Mouse (Mus musculus): ENCODE measurements around the gene Pax4.
A peak's percentile ranks its signal among the peaks of the same experiment; 100 is the strongest.

Pax4 gene

GRCm38 (mm10) chr6:28447937-28448336, 1.2 kb downstream of the Pax4 start:
- no peak for DNase-seq (ENCODE audit: inconsistent ontology term)

- DNase-seq (ENCODE audit: inconsistent ontology term): no peak
Measured at GRCm38 (mm10) chr6:28431538-28431855, 17.7 kb downstream of the Pax4 start.

- no peak for DNase-seq (ENCODE audit: inconsistent ontology term)
Measured at GRCm38 (mm10) chr6:28430795-28431537, 18.2 kb downstream of the Pax4 start.

GRCm38 (mm10) chr6:28429870-28430269, 19.3 kb downstream of the Pax4 start:
- DNase-seq (ENCODE audit: inconsistent ontology term): no peak

GRCm38 (mm10) chr6:28428290-28428689, 20.9 kb downstream of the Pax4 start, which contains the start of gene Gcc1:
Gene Gcc1 (minus strand): TSS chr6:28428390.
- DNase-seq (ENCODE audit: inconsistent ontology term): no peak

GRCm38 (mm10) chr6:28427096-28427839, 21.9 kb downstream of the Pax4 start, which contains the start of gene Fscn3:
Gene Fscn3 (plus strand): TSS chr6:28427789.
- no peak for DNase-seq (ENCODE audit: inconsistent ontology term)

GRCm38 (mm10) chr6:28425019-28425418, 24.1 kb downstream of the Pax4 start:
- no peak for DNase-seq (ENCODE audit: inconsistent ontology term)

GRCm38 (mm10) chr6:28423767-28424695, 25.1 kb downstream of the Pax4 start:
- peak; percentile 70 for DNase-seq (ENCODE audit: inconsistent ontology term)

GRCm38 (mm10) chr6:28423313-28423712, 25.8 kb downstream of the Pax4 start, which contains the start of gene Arf5:
Gene Arf5 (plus strand): TSS chr6:28423560.
- peak; percentile 94 for DNase-seq (ENCODE audit: inconsistent ontology term)

GRCm38 (mm10) chr6:28422651-28423290, 26.4 kb downstream of the Pax4 start:
- DNase-seq (ENCODE audit: inconsistent ontology term): no peak

GRCm38 (mm10) chr6:28421469-28422000, 27.6 kb downstream of the Pax4 start:
- peak; percentile 98 for DNase-seq (ENCODE audit: inconsistent ontology term)

GRCm38 (mm10) chr6:28420865-28421264, 28.3 kb downstream of the Pax4 start:
- DNase-seq (ENCODE audit: inconsistent ontology term): no peak

GRCm38 (mm10) chr6:28420361-28420760, 28.8 kb downstream of the Pax4 start:
- no peak for DNase-seq (ENCODE audit: inconsistent ontology term)

- DNase-seq (ENCODE audit: inconsistent ontology term): peak; percentile 48
Measured at GRCm38 (mm10) chr6:28419673-28420072, 29.5 kb downstream of the Pax4 start.

- no peak for DNase-seq (ENCODE audit: inconsistent ontology term)
Measured at GRCm38 (mm10) chr6:28418449-28418848, 30.7 kb downstream of the Pax4 start.

GRCm38 (mm10) chr6:28416981-28417380, 32.2 kb downstream of the Pax4 start:
- no peak for DNase-seq (ENCODE audit: inconsistent ontology term)

- no peak for DNase-seq (ENCODE audit: inconsistent ontology term)
Measured at GRCm38 (mm10) chr6:28411236-28411635, 37.9 kb downstream of the Pax4 start.

- DNase-seq (ENCODE audit: inconsistent ontology term): no peak
Measured at GRCm38 (mm10) chr6:28410053-28410452, 39.1 kb downstream of the Pax4 start.

- DNase-seq (ENCODE audit: inconsistent ontology term): no peak
Measured at GRCm38 (mm10) chr6:28399791-28400190, 49.4 kb downstream of the Pax4 start.

- DNase-seq (ENCODE audit: inconsistent ontology term): no peak
Measured at GRCm38 (mm10) chr6:28398726-28399125, 50.4 kb downstream of the Pax4 start.

GRCm38 (mm10) chr6:28397681-28398203, 51.4 kb downstream of the Pax4 start, which contains the start of gene Zfp800:
Gene Zfp800 (minus strand): TSS chr6:28398005.
- peak; percentile 32 for DNase-seq (ENCODE audit: inconsistent ontology term)

Data from Muller cell, postnatal 12 days (primary cell).